Mouse (Mus musculus): Measurements from ENCODE around the gene Csad.

DNA sequence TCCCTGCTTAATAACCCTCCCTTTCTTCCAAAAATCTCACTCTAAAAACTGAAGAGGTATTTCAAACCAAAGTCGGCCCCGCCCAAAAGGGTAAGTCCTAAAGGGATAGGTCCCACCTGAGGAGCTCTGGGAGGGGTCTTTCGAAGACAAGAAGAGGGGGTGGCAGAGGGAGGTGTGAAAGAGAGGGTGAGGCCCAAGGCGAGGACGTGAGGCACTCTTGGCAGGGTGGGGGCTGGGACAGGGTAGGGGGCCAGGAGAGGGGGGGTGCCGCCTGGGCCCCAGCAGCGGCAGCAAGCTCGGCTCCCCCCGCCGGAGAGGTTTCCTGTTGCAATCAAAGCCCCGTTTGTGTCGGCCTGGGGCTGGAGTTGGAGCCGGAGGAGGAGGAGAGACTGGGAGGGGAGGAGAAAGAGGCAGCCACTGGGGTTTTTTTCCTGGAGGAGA, 44.7 kb upstream of the Csad start:
- TF ChIP-seq CTCF (IDR thresholded peaks at IDR 0.05; ENCODE audit: extremely low read depth, insufficient read depth, insufficient read length, insufficient replicate concordance): no peak
- TF ChIP-seq POLR2A (IDR thresholded peaks at IDR 0.05; ENCODE audit: low read depth, low read length): no peak

Measured in spleen, adult 2 months (tissue).